Mouse (Mus musculus) stomach, embryonic 15.5 days (tissue): ENCODE measurements at regions not wholly inside any gene's neighbourhood (a gene's known extent, or its start where the extent isn't known, plus 50 kb on each side); places are given as distances from the start of the nearest gene placed in this dataset.

ENCODE experiments used
- ATAC-seq: fragments of 200-750 bp; cut with Nextera tagmentation; 2 replicates; pipeline ENCODE4 v1.8.0; 2017; ENCODE audit warnings: low read depth, moderate number of reproducible peaks, moderate TSS enrichment; ENCODE audit not compliant: insufficient read depth, low FRiP score
- H3K27ac ChIP-seq: fragments of 300-500 bp; sonication (generic); 2 replicates; pipeline ENCODE4 v1.5.1; 2015; ENCODE audit warnings: mild to moderate bottlenecking, inconsistent platforms
- H3K27me3 ChIP-seq: fragments of 300-500 bp; sonication (generic); replicated peaks from 2 replicates; pipeline ENCODE4 v1.6.1; 2015; ENCODE audit warnings: inconsistent platforms
- H3K36me3 ChIP-seq: fragments of 300-500 bp; sonication (generic); 2 replicates; pipeline ENCODE4 v1.6.1; 2015; ENCODE audit warnings: inconsistent platforms
- H3K4me1 ChIP-seq: fragments of 300-500 bp; sonication (generic); 2 replicates; pipeline ENCODE4 v1.6.1; 2015; ENCODE audit warnings: inconsistent platforms
- H3K4me2 ChIP-seq: fragments of 300-500 bp; sonication (generic); 2 replicates; pipeline ENCODE4 v1.6.1; 2015; ENCODE audit warnings: mild to moderate bottlenecking, inconsistent platforms
- H3K4me3 ChIP-seq: fragments of 300-500 bp; sonication (generic); replicated peaks from 2 replicates; pipeline ENCODE4 v1.5.1; 2015; ENCODE audit warnings: inconsistent platforms
- H3K9ac ChIP-seq: fragments of 300-500 bp; sonication (generic); 2 replicates; pipeline ENCODE4 v1.6.1; 2015; ENCODE audit warnings: inconsistent platforms
- H3K9me3 ChIP-seq: fragments of 300-500 bp; sonication (generic); 2 replicates; pipeline ENCODE4 v1.6.1; 2016; ENCODE audit warnings: inconsistent platforms
- WGBS: fragments of 180-500 bp; shearing (Covaris S2); methylation state at CpG from one replicate; pipeline ENCODE4 v1.1.7; 2015; 5-methylcytosine and 5-hydroxymethylcytosine counted together

DNA sequence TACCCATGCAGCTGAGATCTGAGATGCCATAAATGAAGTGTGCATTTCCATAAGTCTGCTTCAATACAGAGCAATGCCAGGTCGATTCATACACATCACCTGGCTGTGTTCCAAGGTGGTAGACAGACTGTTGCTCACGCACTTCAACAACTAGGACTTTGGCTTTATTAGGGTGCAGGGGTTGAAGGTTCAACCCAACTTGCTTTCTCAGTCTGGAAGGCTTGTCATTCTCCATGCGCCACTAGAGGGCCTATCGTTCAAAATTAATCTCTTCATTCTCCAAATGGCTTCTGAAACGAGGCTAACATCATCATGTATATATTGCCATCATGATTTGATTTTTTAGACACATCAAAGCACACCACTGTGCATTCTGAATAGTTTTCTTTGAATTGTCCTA lies 127.0 kb upstream of the Tmem164 start:
- no peak for ATAC-seq
- Histone ChIP-seq H3K4me2 (no peak overlapping the region), H3K36me3 (no peaks in the 10 kb centered on the region), H3K4me1 (no peaks in the 10 kb centered on the region), H3K4me3 (no peak overlapping the region), H3K27me3 (no peaks in the 10 kb centered on the region), H3K9me3 (no peaks in the 10 kb centered on the region), H3K27ac (no peak overlapping the region), H3K9ac (no peak overlapping the region)
- WGBS: 19% methylated on average over 5 of the region's 5 CpGs

DNA sequence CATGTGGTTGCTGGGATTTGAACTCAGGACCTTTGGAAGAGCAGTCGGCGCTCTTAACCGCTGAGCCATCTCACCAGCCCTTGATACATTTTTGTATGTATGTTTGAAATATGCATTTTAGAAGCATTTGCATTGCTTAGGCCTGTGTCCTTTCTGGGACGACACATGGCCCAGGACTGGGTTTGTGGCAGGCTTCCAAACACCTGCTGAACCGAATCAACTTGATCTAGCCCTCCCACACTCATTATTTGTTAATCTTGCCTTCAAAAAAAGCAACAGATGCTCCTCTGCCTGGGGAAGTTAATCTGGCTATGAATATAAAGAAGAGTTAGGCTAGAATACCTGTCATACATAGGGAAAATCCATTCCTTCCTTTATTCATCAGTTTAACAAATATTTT lies 123.7 kb upstream of the Tmem164 start:
- no peaks in the 10 kb centered on the region for H3K36me3 ChIP-seq
- no peak for ATAC-seq
- H3K4me2 ChIP-seq: no peak overlapping the region
- H3K9ac ChIP-seq: no peak overlapping the region
- no peaks in the 10 kb centered on the region for H3K4me1 ChIP-seq
- H3K27ac ChIP-seq: no peak overlapping the region
- H3K9me3 ChIP-seq: no peaks in the 10 kb centered on the region
- WGBS: 71% methylated on average over 5 of the region's 5 CpGs
- no peak overlapping the region for H3K4me3 ChIP-seq
- no peaks in the 10 kb centered on the region for H3K27me3 ChIP-seq

DNA sequence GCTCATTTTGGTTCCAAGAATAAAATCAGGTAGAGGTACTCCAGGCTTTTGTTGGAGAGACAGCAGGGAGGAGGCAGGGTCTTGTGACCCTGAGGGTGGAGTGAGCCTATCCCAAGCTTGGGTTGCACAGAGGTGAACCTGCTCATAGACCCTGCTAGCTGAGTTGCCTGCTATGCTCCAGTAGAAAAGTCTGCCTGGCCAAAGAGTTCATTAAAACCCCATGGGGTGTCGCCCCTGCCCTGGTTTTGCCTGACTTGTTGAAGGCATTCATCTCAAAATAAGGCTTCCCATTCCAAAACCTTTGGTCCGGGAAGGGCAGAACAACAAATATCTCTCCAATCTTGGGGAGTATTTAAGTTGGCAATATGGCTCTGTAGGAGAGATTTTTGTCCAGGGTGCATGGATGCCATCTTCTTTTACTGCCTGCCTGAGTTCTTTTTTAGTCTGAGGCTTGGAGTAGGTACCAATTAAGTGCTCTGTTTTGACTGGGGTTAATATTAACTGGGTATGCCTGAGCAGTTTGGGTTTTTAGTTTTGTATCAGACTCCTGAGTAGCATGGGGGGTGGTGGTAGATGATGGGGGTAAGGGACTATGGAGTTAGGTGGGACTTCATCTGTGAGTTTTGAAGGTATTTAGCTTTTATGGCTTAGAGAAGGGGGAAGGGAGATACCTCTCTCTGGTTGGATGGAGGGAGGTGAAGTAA lies 120.8 kb upstream of the Tmem164 start:
- Histone ChIP-seq H3K27ac (no peak overlapping the region), H3K36me3 (no peaks in the 10 kb centered on the region), H3K4me1 (no peaks in the 10 kb centered on the region), H3K4me2 (no peak overlapping the region), H3K4me3 (no peak overlapping the region), H3K9ac (no peak overlapping the region), H3K9me3 (no peaks in the 10 kb centered on the region), H3K27me3 (no peaks in the 10 kb centered on the region)
- WGBS: 54% methylated on average over 2 of the region's 2 CpGs
- no peak for ATAC-seq

DNA sequence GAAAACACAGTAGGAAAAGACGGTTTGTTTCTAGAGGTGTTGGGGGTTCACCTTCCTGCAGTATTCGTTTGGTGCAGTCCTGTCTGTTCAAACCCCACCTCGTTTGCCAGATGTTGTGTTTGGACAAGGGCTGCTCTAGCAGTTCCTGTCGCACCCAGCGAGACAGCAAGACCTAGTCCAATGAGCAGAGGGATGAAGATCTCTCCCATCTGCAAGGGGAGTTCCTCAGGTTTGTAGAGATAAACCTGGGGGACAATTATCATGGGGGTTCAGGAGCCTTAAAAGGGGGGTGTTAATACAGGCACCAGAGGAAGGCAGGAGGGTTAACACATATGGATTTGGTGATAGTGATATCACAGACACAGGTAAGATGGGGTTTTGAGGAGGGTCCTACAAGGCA lies 119.4 kb upstream of the Tmem164 start:
- no peak overlapping the region for H3K4me3 ChIP-seq
- WGBS: 65% methylated on average over 5 of the region's 5 CpGs
- H3K4me1 ChIP-seq: no peaks in the 10 kb centered on the region
- no peak overlapping the region for H3K9ac ChIP-seq
- no peak for ATAC-seq
- H3K27ac ChIP-seq: no peak overlapping the region
- H3K4me2 ChIP-seq: no peak overlapping the region
- H3K9me3 ChIP-seq: no peaks in the 10 kb centered on the region
- no peaks in the 10 kb centered on the region for H3K27me3 ChIP-seq
- H3K36me3 ChIP-seq: no peaks in the 10 kb centered on the region

DNA sequence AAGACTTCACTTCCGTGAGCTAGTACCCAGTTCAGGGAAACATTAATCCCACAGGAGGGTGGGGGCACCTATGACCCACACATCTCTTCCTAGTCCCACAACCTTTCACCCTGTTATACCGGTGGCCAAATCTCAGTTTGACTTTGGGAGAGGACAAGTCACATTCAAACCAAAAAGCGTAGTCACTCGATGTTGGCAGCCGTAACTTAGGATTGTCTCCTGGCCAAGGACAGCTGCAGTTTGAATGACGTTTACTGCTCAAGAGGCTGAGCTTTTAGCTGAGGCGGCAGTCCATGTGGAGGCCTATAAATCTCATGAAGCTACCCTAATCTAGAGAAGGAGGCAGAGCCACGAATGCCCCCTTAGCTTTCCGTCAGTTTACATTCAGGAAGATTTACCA lies 117.0 kb upstream of the Tmem164 start:
- Histone ChIP-seq H3K36me3 (no peaks in the 10 kb centered on the region), H3K4me1 (no peaks in the 10 kb centered on the region), H3K4me3 (no peak overlapping the region), H3K9me3 (no peaks in the 10 kb centered on the region), H3K27me3 (no peaks in the 10 kb centered on the region), H3K4me2 (no peak overlapping the region), H3K9ac (no peak overlapping the region), H3K27ac (no peak overlapping the region)
- WGBS: 69% methylated on average over 9 of the region's 9 CpGs
- no peak for ATAC-seq

DNA sequence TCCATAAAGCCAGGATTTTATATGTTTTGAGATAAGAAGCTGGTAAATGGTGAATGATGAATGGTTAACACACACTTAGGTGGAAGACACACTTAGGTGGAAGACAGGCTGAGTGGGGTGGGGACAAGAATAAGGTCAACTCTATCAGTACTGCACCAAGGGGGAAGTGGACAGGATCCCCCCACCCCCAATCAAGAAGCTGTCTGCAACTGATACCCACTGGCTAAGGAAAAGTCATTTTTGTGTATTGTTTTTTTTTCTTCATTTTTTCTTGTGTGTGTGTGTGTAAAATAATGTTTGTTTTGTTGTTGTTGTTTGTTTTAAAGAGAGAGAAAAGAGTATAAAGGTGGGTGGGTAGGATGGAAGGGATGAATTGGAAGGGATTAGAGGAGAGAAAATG lies 109.4 kb upstream of the Tmem164 start:
- H3K4me3 ChIP-seq: no peak overlapping the region
- no peak overlapping the region for H3K9ac ChIP-seq
- no peaks in the 10 kb centered on the region for H3K9me3 ChIP-seq
- ATAC-seq: no peak
- no peaks in the 10 kb centered on the region for H3K36me3 ChIP-seq
- no peaks in the 10 kb centered on the region for H3K27me3 ChIP-seq
- H3K4me1 ChIP-seq: no peaks in the 10 kb centered on the region
- no peak overlapping the region for H3K4me2 ChIP-seq
- H3K27ac ChIP-seq: no peak overlapping the region

DNA sequence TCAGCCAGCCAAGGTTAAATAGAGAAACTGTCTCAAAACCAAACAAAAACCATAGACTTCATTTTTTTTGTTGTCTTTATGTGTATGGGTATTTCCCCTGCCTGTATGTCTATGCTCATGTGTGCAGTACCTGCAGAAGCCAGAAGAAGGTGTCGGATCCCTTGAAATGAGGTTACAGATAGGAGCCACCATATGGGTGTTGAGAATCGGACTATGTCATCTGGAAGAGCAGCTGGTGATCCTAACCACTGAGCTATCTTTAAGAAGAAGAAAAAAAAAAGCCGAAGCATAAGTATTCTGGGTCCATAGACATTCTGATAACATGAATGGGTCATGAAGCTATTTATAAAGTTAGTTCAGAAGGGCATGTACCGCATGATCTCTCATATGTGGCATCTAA lies 107.2 kb upstream of the Tmem164 start:
- Histone ChIP-seq H3K4me3 (no peak overlapping the region), H3K4me1 (no peaks in the 10 kb centered on the region), H3K9ac (no peak overlapping the region), H3K36me3 (no peaks in the 10 kb centered on the region), H3K9me3 (no peaks in the 10 kb centered on the region), H3K27ac (no peak overlapping the region), H3K4me2 (no peak overlapping the region), H3K27me3 (no peaks in the 10 kb centered on the region)
- ATAC-seq: no peak
- 83% methylated on average over 4 of the region's 4 CpGs for WGBS

DNA sequence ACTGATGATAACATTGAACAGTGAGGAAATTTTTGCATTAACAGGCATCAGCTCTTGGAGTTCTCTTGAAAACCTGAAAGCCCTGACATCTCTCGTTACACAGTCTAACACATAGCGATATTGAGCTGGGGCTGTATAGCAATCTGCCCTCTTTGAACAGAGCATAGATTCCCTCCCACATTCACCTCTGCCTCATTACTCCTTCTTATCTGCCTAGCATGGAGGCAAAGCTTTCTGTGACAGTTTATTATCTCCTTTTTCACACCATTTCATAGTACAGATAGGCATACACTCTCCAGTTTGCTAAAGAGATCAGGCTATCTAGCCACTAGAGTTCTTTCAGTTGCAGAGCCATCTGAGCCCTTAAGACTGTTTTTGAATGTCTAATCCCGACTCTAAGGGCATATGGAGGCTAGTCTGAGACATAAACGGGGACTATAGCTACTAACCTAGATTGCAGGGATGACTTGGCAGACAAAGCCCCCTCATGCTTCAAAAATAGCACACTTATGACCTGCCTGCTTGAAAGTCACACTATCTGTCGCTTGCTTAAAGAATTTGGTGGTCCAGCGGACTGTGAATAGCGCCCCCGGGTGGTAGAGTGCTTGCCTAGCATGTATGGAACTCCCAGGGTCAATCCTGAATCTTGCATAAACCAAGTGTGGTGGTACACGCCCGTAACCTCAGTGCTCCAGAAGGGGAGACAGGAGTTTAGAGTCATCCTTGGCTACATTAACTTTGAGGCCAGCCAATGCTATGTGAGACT lies 106.1 kb upstream of the Tmem164 start:
- H3K4me3 ChIP-seq: no peak overlapping the region
- no peak for ATAC-seq
- 58% methylated on average over 10 of the region's 10 CpGs for WGBS

DNA sequence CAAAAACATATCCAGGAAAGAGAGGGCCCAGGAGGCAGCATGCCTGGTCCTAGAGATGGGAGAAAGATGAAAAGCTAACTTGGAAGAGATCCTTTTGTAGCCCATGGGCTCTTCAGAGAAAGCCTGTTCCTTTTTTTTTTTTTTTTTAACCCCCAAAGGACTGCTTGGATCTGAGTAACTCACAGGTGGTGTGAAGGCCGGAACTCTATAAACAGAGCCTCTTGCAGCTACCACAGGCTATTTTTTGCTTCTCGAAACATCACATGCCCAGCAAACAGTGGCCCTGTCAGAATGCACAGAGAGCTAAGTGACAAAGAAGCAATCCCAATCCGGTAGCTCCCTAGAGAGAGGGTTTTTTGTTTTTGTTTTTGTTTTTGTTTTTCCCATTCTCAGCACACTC lies 105.1 kb upstream of the Tmem164 start:
- H3K9ac ChIP-seq: no peak overlapping the region
- no peak overlapping the region for H3K4me2 ChIP-seq
- 68% methylated on average over 3 of the region's 3 CpGs for WGBS
- H3K4me3 ChIP-seq: no peak overlapping the region
- H3K4me1 ChIP-seq: no peaks in the 10 kb centered on the region
- H3K27me3 ChIP-seq: no peaks in the 10 kb centered on the region
- no peaks in the 10 kb centered on the region for H3K36me3 ChIP-seq
- ATAC-seq: no peak
- H3K27ac ChIP-seq: no peak overlapping the region
- H3K9me3 ChIP-seq: no peaks in the 10 kb centered on the region

More for the DNA sequence above, 106.1 kb upstream of the Tmem164 start:
- Histone ChIP-seq H3K27ac (no peak overlapping the region), H3K27me3 (no peaks in the 10 kb centered on the region), H3K4me1 (no peaks in the 10 kb centered on the region), H3K36me3 (no peaks in the 10 kb centered on the region), H3K9me3 (no peaks in the 10 kb centered on the region), H3K4me2 (no peak overlapping the region), H3K9ac (no peak overlapping the region)

DNA sequence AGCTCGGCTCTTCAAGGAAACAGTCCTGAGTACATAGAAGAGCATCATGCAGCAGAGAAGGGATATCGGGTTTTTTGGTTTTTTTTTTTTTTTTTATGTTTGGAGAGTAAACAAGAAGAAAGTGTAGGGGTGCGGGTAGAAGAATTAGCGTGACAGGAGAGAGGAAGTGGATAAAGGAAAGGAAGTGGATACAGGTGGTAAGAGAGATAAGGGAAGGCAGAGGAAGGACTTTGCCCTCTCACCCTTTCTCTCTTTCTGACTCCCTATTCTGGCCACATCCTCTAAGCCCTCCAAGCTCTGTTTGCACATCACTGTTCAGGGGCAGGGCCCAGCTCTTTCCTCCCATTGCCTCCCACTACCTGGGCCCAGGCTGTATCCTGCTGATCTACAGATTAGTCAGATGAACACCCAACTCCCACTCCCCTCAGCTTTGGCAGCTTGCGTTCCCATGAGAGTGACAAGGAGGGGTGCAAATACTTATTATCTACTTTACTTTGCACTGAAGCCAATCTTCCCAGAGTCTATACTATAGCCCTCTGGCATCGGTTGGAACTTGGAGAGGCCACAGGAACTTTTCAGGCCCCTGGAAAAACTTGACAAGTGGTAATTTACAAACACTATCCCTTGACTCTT lies 103.6 kb upstream of the Tmem164 start:
- no peaks in the 10 kb centered on the region for H3K36me3 ChIP-seq
- H3K4me3 ChIP-seq: no peak overlapping the region
- ATAC-seq: peak; percentile 86
- no peaks in the 10 kb centered on the region for H3K4me1 ChIP-seq
- no peaks in the 10 kb centered on the region for H3K9me3 ChIP-seq
- no peak overlapping the region for H3K4me2 ChIP-seq
- H3K9ac ChIP-seq: no peak overlapping the region
- no peak overlapping the region for H3K27ac ChIP-seq
- H3K27me3 ChIP-seq: no peaks in the 10 kb centered on the region
- WGBS: 50% methylated on average over 5 of the region's 6 CpGs

DNA sequence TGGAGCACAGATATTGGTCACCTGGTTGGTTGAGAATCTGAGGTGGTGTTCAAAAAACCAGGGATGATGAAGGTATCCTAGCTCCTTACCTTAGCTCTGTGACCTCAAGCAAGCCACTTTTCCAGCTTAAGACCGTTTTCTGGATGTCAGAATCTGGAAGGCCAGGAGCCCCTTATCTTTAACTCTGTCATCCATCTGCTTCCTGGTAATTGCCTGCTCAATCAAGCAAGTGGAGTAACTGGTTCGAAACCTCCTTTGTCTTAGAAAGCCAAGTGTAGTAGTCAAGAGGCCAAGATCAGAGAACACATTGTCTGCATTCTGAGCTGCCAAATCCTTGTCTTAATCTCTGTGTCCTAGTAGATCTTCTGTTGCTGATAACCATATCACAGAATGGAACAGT lies 95.9 kb upstream of the Tmem164 start:
- Histone ChIP-seq H3K9me3 (no peaks in the 10 kb centered on the region), H3K27me3 (no peaks in the 10 kb centered on the region), H3K4me3 (no peak overlapping the region), H3K4me1 (no peaks in the 10 kb centered on the region), H3K9ac (no peak overlapping the region), H3K36me3 (no peaks in the 10 kb centered on the region), H3K27ac (no peak overlapping the region), H3K4me2 (no peak overlapping the region)
- no peak for ATAC-seq
- 56% methylated on average over 2 of the region's 2 CpGs for WGBS

DNA sequence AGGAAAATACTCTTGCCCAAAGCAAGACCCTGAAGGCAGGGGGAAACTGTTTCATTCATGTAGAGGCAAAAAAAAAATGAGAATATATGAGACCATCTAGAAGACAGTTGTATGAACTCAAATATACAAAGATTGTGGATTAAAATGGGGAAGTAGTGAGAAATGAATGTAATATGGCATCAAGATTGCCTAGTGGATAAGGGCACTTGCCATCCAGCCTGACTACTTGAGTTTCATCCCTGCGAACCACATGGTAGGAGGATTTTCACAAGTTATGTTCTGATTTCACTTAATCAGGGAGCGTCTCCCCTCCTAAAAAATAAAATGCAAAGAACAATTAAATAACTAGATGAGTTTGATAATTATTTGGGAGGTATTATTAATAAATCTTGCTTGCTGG lies 81.8 kb upstream of the Tmem164 start:
- no peaks in the 10 kb centered on the region for H3K4me1 ChIP-seq
- H3K9ac ChIP-seq: no peak overlapping the region
- no peak overlapping the region for H3K27ac ChIP-seq
- H3K36me3 ChIP-seq: no peaks in the 10 kb centered on the region
- no peaks in the 10 kb centered on the region for H3K9me3 ChIP-seq
- no peak for ATAC-seq
- no peak overlapping the region for H3K4me2 ChIP-seq
- 81% methylated on average over 2 of the region's 2 CpGs for WGBS
- H3K27me3 ChIP-seq: no peaks in the 10 kb centered on the region; the same call in 1 of the 2 replicates
- H3K4me3 ChIP-seq: no peak overlapping the region
